Comparison of ENCODE assay signal across 16 mouse cellular contexts in the genomic region with DNA sequence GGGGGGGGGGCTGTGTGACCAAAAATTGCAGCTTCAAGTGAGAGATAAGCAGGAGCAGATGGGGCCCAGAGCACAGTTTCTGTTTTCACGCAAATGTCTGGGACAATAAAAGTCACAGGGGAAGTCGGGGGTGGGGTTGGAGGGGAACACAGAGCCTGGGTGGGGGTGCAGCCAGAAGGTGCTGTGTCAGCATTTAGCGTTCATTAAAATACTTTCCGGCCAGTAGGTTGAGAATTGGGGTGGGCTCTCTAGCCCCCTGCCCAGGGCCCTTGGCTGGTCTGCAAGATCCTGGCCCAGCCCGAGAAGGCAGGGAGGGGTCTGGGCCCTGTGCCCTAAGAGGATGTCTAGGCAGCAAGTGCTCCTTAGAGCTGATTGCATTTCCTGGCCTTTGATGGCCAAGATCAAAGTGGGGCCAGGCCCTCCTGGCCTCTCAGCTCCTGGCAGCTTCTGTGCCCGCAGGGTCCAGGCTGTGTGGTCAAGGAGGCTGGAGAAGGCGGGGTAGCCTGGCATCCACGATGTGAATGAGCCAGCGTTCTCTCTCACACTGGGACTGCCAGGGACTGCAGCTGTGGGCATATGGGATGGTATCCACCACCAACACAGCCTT.
DNase-seq lines count a peak whose midpoint lies in the region; ATAC-seq and TF ChIP-seq lines count a peak whose summit lies in the region.
"Had no signal": no experiment of that assay in that cellular context is flagged by ENCODE, and none has a peak within 500 bp of the region (broad histone marks: within the 10 kb centered on the region; RNA-seq: fewer than 3 reads in every experiment).

No protein-coding gene starts in this region.

- TF ChIP-seq CTCF in CH12.LX (conservative IDR thresholded peaks at IDR 0.05 in 1 of 2, IDR thresholded peaks at IDR 0.05 in 1 of 2; ENCODE audit: low read depth in 2 of 2, low read length in 2 of 2) = no peak

- H3K9me3 ChIP-seq in CH12.LX (replicated peaks; ENCODE audit: low read length) = no peaks in the 10 kb centered on the region
- H3K9me3 ChIP-seq in embryonic facial prominence, embryonic 10.5 days = no peaks in the 10 kb centered on the region
- H3K9me3 ChIP-seq in limb, embryonic 13.5 days = no peaks in the 10 kb centered on the region
- H3K9me3 ChIP-seq in hindbrain, embryonic 14.5 days (ENCODE audit: control insufficient read depth, low read length) = no peaks in the 10 kb centered on the region
- H3K9me3 ChIP-seq in hindbrain, embryonic 10.5 days = no peaks in the 10 kb centered on the region
- H3K9me3 ChIP-seq: forebrain, embryonic 10.5 days; midbrain, embryonic 13.5 days had no signal

- H3K27me3 ChIP-seq in CH12.LX (replicated peaks) = peaks cover 93% of the 10 kb centered on the region
- peaks cover 20% of the 10 kb centered on the region; the same call in 1 of the 2 replicates for H3K27me3 ChIP-seq in embryonic facial prominence, embryonic 10.5 days (replicated peaks; ENCODE audit: low read depth, poor library complexity, severe bottlenecking)
- H3K27me3 ChIP-seq in limb, embryonic 13.5 days = peaks cover 10% of the 10 kb centered on the region; the same call in 1 of the 2 replicates
- no peaks in the 10 kb centered on the region for H3K27me3 ChIP-seq in hindbrain, embryonic 14.5 days (ENCODE audit: control insufficient read depth, insufficient read depth, low read length)
- H3K27me3 ChIP-seq in hindbrain, embryonic 10.5 days (ENCODE audit: insufficient read depth, poor library complexity, severe bottlenecking) = peaks cover 35% of the 10 kb centered on the region
- H3K27me3 ChIP-seq: midbrain, embryonic 13.5 days had no signal

- ATAC-seq in limb, embryonic 13.5 days (ENCODE audit: low FRiP score, low read depth) = peak; percentile 33; the same call in 1 of the 2 replicates
- ATAC-seq in hindbrain, embryonic 14.5 days (ENCODE audit: low FRiP score) = no peak
- ATAC-seq: CD4-positive, CD25-positive, alpha-beta regulatory T cell, adult 4 months; intestine, embryonic 16.5 days; midbrain, embryonic 13.5 days had no signal

- in situ Hi-C loops in CH12.LX (cut with MboI; ENCODE audit: low pct_ligation_motif_present, low pct_unique_long_range_greater_than_20kb, low sequenced_read_pairs) = loop anchor here (5.0 kb wide), 1 partner anchor 208 kb away; no protein-coding TSS in a partner anchor

- whole genome bisulfite sequencing in embryonic facial prominence, embryonic 10.5 days = 56% methylated on average over 9 of the region's 9 CpGs
- 15% methylated on average over 9 of the region's 9 CpGs for WGBS in limb, embryonic 13.5 days
- WGBS in hindbrain, embryonic 14.5 days = 62% methylated on average over 9 of the region's 9 CpGs
- 73% methylated on average over 9 of the region's 9 CpGs for WGBS in hindbrain, embryonic 10.5 days

- no peaks in the 10 kb centered on the region for H3K4me1 ChIP-seq in CH12.LX (ENCODE audit: control insufficient read depth in 1 of 2, insufficient read depth in 2 of 2)
- H3K4me1 ChIP-seq in embryonic facial prominence, embryonic 10.5 days = peaks cover 52% of the 10 kb centered on the region
- H3K4me1 ChIP-seq in limb, embryonic 13.5 days = peaks cover 46% of the 10 kb centered on the region
- H3K4me1 ChIP-seq in hindbrain, embryonic 14.5 days (replicated peaks; ENCODE audit: control insufficient read depth, insufficient read depth, low read length) = no peaks in the 10 kb centered on the region; the same call in 1 of the 2 replicates
- H3K4me1 ChIP-seq in hindbrain, embryonic 10.5 days (replicated peaks) = peaks cover 44% of the 10 kb centered on the region

- H3K79me2 ChIP-seq in CH12.LX (replicated peaks; ENCODE audit: control insufficient read depth, extremely low read depth, insufficient read depth, poor library complexity, severe bottlenecking) = no peaks in the 10 kb centered on the region

- TF ChIP-seq POLR2A in CH12.LX (IDR thresholded peaks at IDR 0.05; ENCODE audit: low read depth, low read length) = no peak

- no peak overlapping the region for H3K4me3 ChIP-seq in CH12.LX (replicated peaks in 1 of 3; ENCODE audit: low read depth in 2 of 3, low read length in 2 of 3, poor library complexity in 1 of 3)
- H3K4me3 ChIP-seq in embryonic facial prominence, embryonic 10.5 days = no peak overlapping the region
- H3K4me3 ChIP-seq in limb, embryonic 13.5 days = no peak overlapping the region
- H3K4me3 ChIP-seq in hindbrain, embryonic 14.5 days (replicated peaks; ENCODE audit: low read length) = no peak overlapping the region
- H3K4me3 ChIP-seq in hindbrain, embryonic 10.5 days = no peak overlapping the region
- H3K4me3 ChIP-seq: forebrain, embryonic 10.5 days; midbrain, embryonic 13.5 days had no signal

- no peak overlapping the region for H3K4me2 ChIP-seq in CH12.LX (ENCODE audit: insufficient read depth, low read depth, poor library complexity, severe bottlenecking)
- 0 out of 2 replicates have a peak overlapping the region, but pooled peaks have one; percentile 4 for H3K4me2 ChIP-seq in limb, embryonic 13.5 days (replicated peaks)
- no peak overlapping the region for H3K4me2 ChIP-seq in hindbrain, embryonic 14.5 days (replicated peaks)
- H3K4me2 ChIP-seq: midbrain, embryonic 13.5 days had no signal

- no peak for DNase-seq in CH12.LX (ENCODE audit: extremely low read depth)
- DNase-seq in embryonic facial prominence, embryonic 10.5 days (ENCODE audit: low spot score) = peak; percentile 53
- DNase-seq in lung, postnatal 25 days (ENCODE audit: low spot score) = peak; percentile 72
- DNase-seq in hindbrain, embryonic 14.5 days (ENCODE audit: low spot score) = no peak
- no peak for DNase-seq in layer of hippocampus, adult 11-12 months (ENCODE audit: low spot score)
- DNase-seq in hindbrain, embryonic 10.5 days (ENCODE audit: low spot score) = no peak
- DNase-seq: adrenal gland, postnatal 36 days; cerebellum, adult 9-11 months; kidney, postnatal 10 days; layer of hippocampus, adult 9-11 months; thymus, postnatal 25 days had no signal

- no peak overlapping the region for H3K27ac ChIP-seq in CH12.LX (ENCODE audit: insufficient read depth, low read depth)
- peak overlapping the region; percentile 40 for H3K27ac ChIP-seq in embryonic facial prominence, embryonic 10.5 days (replicated peaks)
- no peak overlapping the region for H3K27ac ChIP-seq in limb, embryonic 13.5 days
- H3K27ac ChIP-seq in hindbrain, embryonic 14.5 days = no peak overlapping the region
- no peak overlapping the region for H3K27ac ChIP-seq in hindbrain, embryonic 10.5 days
- H3K27ac ChIP-seq: forebrain, embryonic 10.5 days; midbrain, embryonic 13.5 days had no signal

- dilution Hi-C loops in CH12.LX (cut with MboI; ENCODE audit: extremely low pct_ligation_motif_present, extremely low pct_unique_long_range_greater_than_20kb, low sequenced_read_pairs) = no loop called here

- no peaks in the 10 kb centered on the region for H3K36me3 ChIP-seq in CH12.LX (replicated peaks in 1 of 2; ENCODE audit: control insufficient read depth in 1 of 2, insufficient read depth in 1 of 2, low read length in 1 of 2)
- H3K36me3 ChIP-seq in embryonic facial prominence, embryonic 10.5 days (replicated peaks) = no peaks in the 10 kb centered on the region
- no peaks in the 10 kb centered on the region for H3K36me3 ChIP-seq in limb, embryonic 13.5 days
- H3K36me3 ChIP-seq in hindbrain, embryonic 14.5 days (replicated peaks; ENCODE audit: control insufficient read depth, insufficient read depth) = no peaks in the 10 kb centered on the region
- H3K36me3 ChIP-seq in hindbrain, embryonic 10.5 days = no peaks in the 10 kb centered on the region
- H3K36me3 ChIP-seq: forebrain, embryonic 10.5 days; midbrain, embryonic 13.5 days had no signal

- no peak overlapping the region for H3K9ac ChIP-seq in CH12.LX (ENCODE audit: insufficient read depth, low read depth)
- H3K9ac ChIP-seq in limb, embryonic 13.5 days = no peak overlapping the region
- no peak overlapping the region for H3K9ac ChIP-seq in hindbrain, embryonic 14.5 days
- H3K9ac ChIP-seq: midbrain, embryonic 13.5 days had no signal

- no peak for TF ChIP-seq EP300 in CH12.LX (IDR thresholded peaks at IDR 0.05; ENCODE audit: low read length)

- TF ChIP-seq RAD21 in CH12.LX (IDR thresholded peaks at IDR 0.05; ENCODE audit: low read depth, low read length) = no peak

TF ChIP-seq in CH12.LX, 34 proteins besides CTCF, POLR2A, EP300 and RAD21:
- TF ChIP-seq E2F4 (IDR thresholded peaks at IDR 0.05; ENCODE audit: insufficient replicate concordance, low read depth, low read length) (no peak), TCF12 (IDR thresholded peaks at IDR 0.05; ENCODE audit: low read depth, low read length) (no peak), GABPA (IDR thresholded peaks at IDR 0.05; ENCODE audit: insufficient replicate concordance, low read depth, low read length) (no peak), NRF1 (IDR thresholded peaks at IDR 0.05; ENCODE audit: low read depth, low read length) (no peak), UBTF (IDR thresholded peaks at IDR 0.05; ENCODE audit: low read depth, low read length) (no peak), MAFK (IDR thresholded peaks at IDR 0.05; ENCODE audit: insufficient replicate concordance, low read length) (peak; percentile 69; the same call in 1 of the 2 replicates)

Comparison
In these comparisons a context has a peak if more than half of its experiments do, and no peak if none do; other contexts are left out.
1. DNase-seq: peak in embryonic facial prominence, embryonic 10.5 days (single experiment) and lung, postnatal 25 days (single experiment); none in CH12.LX (single experiment), hindbrain, embryonic 14.5 days (single experiment), layer of hippocampus, adult 11-12 months (single experiment) and hindbrain, embryonic 10.5 days (single experiment).